In the genomic region with DNA sequence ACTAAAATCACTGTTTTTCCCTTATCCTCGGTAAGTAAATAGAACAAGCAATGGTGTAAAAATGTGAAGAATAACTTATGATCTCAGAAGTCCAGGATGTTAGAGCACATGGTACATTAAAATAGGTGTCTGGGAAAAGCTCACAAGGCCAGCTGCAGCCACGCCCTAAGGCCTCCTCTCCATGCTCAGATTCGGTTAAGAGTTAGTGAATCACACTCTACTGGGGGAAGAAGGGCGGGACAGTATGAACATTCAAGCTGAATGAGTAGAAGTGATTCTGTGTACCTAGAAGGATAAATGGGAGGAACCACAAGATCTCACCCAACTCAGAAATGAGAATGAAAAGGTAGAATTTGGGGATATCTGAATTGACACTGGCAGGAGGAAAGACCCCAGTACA, we compare ENCODE assay signal across 27 mouse cellular contexts. TPM values are rescaled to one million over a fixed set of nuclear protein-coding genes. Genes with fewer than 3 reads are reported as not detected.
DNase-seq lines count a peak whose midpoint lies in the region; ATAC-seq and TF ChIP-seq lines count a peak whose summit lies in the region.
"Had no signal": no experiment of that assay in that cellular context is flagged by ENCODE, and none has a peak within 500 bp of the region (broad histone marks: within the 10 kb centered on the region; RNA-seq: fewer than 3 reads in every experiment).

No protein-coding gene starts in this region.

- no peaks in the 10 kb centered on the region for H3K27me3 ChIP-seq in kidney, postnatal 0 days (ENCODE audit: insufficient read depth, low read length)
- no peaks in the 10 kb centered on the region for H3K27me3 ChIP-seq in stomach, postnatal 0 days (ENCODE audit: control insufficient read depth, insufficient read depth, low read length)
- H3K27me3 ChIP-seq in midbrain, embryonic 16.5 days (ENCODE audit: control insufficient read depth, insufficient read depth, low read depth, low read length), result no peaks in the 10 kb centered on the region
- H3K27me3 ChIP-seq: embryonic facial prominence, embryonic 15.5 days; hindbrain, embryonic 12.5 days; intestine, embryonic 15.5 days; limb, embryonic 13.5 days; liver, embryonic 12.5 days; megakaryocyte, embryonic 14.5 days; midbrain, embryonic 12.5 days had no signal

- no peaks in the 10 kb centered on the region for H3K9me3 ChIP-seq in kidney, postnatal 0 days (replicated peaks; ENCODE audit: low read length)
- H3K9me3 ChIP-seq in stomach, postnatal 0 days (ENCODE audit: control insufficient read depth, low read length), result no peaks in the 10 kb centered on the region
- no peaks in the 10 kb centered on the region for H3K9me3 ChIP-seq in midbrain, embryonic 16.5 days (replicated peaks; ENCODE audit: control insufficient read depth, low read length, poor library complexity, severe bottlenecking)
- H3K9me3 ChIP-seq: embryonic facial prominence, embryonic 10.5 days; embryonic facial prominence, embryonic 15.5 days; hindbrain, embryonic 12.5 days; intestine, embryonic 15.5 days; limb, embryonic 13.5 days; liver, embryonic 12.5 days; midbrain, embryonic 12.5 days had no signal

- 51% methylated on average over 4 of the region's 4 CpGs for WGBS in kidney, postnatal 0 days
- WGBS in stomach, postnatal 0 days, result 52% methylated on average over 4 of the region's 4 CpGs
- 79% methylated on average over 4 of the region's 4 CpGs for WGBS in midbrain, embryonic 16.5 days

- no peak overlapping the region for H3K9ac ChIP-seq in kidney, postnatal 0 days (ENCODE audit: low read depth, low read length)
- H3K9ac ChIP-seq in stomach, postnatal 0 days (ENCODE audit: low read length), result no peak overlapping the region
- no peak overlapping the region for H3K9ac ChIP-seq in midbrain, embryonic 16.5 days (ENCODE audit: low read depth, low read length)
- H3K9ac ChIP-seq: embryonic facial prominence, embryonic 15.5 days; hindbrain, embryonic 12.5 days; intestine, embryonic 15.5 days; limb, embryonic 13.5 days; liver, embryonic 12.5 days; liver, postnatal 0 days; midbrain, embryonic 12.5 days had no signal

- no peaks in the 10 kb centered on the region for H3K36me3 ChIP-seq in kidney, postnatal 0 days (ENCODE audit: insufficient read depth, low read length)
- no peaks in the 10 kb centered on the region for H3K36me3 ChIP-seq in stomach, postnatal 0 days (ENCODE audit: control insufficient read depth, insufficient read depth, low read length)
- H3K36me3 ChIP-seq in midbrain, embryonic 16.5 days (ENCODE audit: control insufficient read depth, insufficient read depth, low read length), result no peaks in the 10 kb centered on the region
- H3K36me3 ChIP-seq: embryonic facial prominence, embryonic 10.5 days; embryonic facial prominence, embryonic 15.5 days; hindbrain, embryonic 12.5 days; intestine, embryonic 15.5 days; limb, embryonic 13.5 days; liver, embryonic 12.5 days; midbrain, embryonic 12.5 days had no signal

- no peak for TF ChIP-seq CTCF in kidney, postnatal 0 days (IDR thresholded peaks at IDR 0.05; ENCODE audit: low read depth)
- TF ChIP-seq CTCF in stomach, postnatal 0 days (IDR thresholded peaks at IDR 0.05; ENCODE audit: low read depth), result no peak

- peak; percentile 59; the same call in 1 of the 2 replicates for ATAC-seq in kidney, postnatal 0 days (replicated peaks; ENCODE audit: low FRiP score, low read depth)
- ATAC-seq in stomach, postnatal 0 days (ENCODE audit: low FRiP score, low TSS enrichment), result peak; percentile 45; the same call in 1 of the 2 replicates
- no peak for ATAC-seq in midbrain, embryonic 16.5 days
- ATAC-seq: forebrain, embryonic 14.5 days; hindbrain, postnatal 0 days; intestine, embryonic 15.5 days; liver, embryonic 12.5 days; liver, postnatal 0 days had no signal

- no peak overlapping the region for H3K4me2 ChIP-seq in kidney, postnatal 0 days (ENCODE audit: low read length)
- H3K4me2 ChIP-seq in stomach, postnatal 0 days (replicated peaks; ENCODE audit: low read depth), result no peak overlapping the region
- no peak overlapping the region for H3K4me2 ChIP-seq in midbrain, embryonic 16.5 days (ENCODE audit: low read length)
- H3K4me2 ChIP-seq: embryonic facial prominence, embryonic 15.5 days; heart, embryonic 11.5 days; hindbrain, embryonic 12.5 days; intestine, embryonic 15.5 days; limb, embryonic 13.5 days; liver, embryonic 12.5 days; midbrain, embryonic 12.5 days had no signal

- no peak for TF ChIP-seq EP300 in stomach, postnatal 0 days (optimal IDR thresholded peaks at IDR 0.05)

- H3K4me1 ChIP-seq in kidney, postnatal 0 days (replicated peaks; ENCODE audit: insufficient read depth, low read length), result no peaks in the 10 kb centered on the region
- no peaks in the 10 kb centered on the region for H3K4me1 ChIP-seq in stomach, postnatal 0 days (replicated peaks; ENCODE audit: control insufficient read depth, insufficient read depth)
- H3K4me1 ChIP-seq in midbrain, embryonic 16.5 days (ENCODE audit: control insufficient read depth, insufficient read depth, low read length), result no peaks in the 10 kb centered on the region
- H3K4me1 ChIP-seq: embryonic facial prominence, embryonic 10.5 days; embryonic facial prominence, embryonic 15.5 days; hindbrain, embryonic 12.5 days; intestine, embryonic 15.5 days; limb, embryonic 13.5 days; liver, embryonic 12.5 days; megakaryocyte, embryonic 14.5 days; midbrain, embryonic 12.5 days had no signal

- H3K4me3 ChIP-seq in kidney, postnatal 0 days (replicated peaks; ENCODE audit: low read depth, low read length), result no peak overlapping the region
- no peak overlapping the region for H3K4me3 ChIP-seq in stomach, postnatal 0 days (ENCODE audit: low read depth, low read length)
- H3K4me3 ChIP-seq in midbrain, embryonic 16.5 days (ENCODE audit: low read depth, low read length), result no peak overlapping the region
- H3K4me3 ChIP-seq: embryonic facial prominence, embryonic 10.5 days; embryonic facial prominence, embryonic 15.5 days; hindbrain, embryonic 12.5 days; intestine, embryonic 15.5 days; limb, embryonic 13.5 days; liver, embryonic 12.5 days; megakaryocyte, embryonic 14.5 days; midbrain, embryonic 12.5 days had no signal

- peak; percentile 5 for DNase-seq in kidney, adult 18-20 months
- no peak for DNase-seq in kidney, adult 11 months
- DNase-seq in urinary bladder, postnatal 14 days (ENCODE audit: low spot score), result peak; percentile 7
- no peak for DNase-seq in urinary bladder, postnatal 4 days (ENCODE audit: low spot score in 2 of 2)
- DNase-seq in kidney, postnatal 0 days (ENCODE audit: low spot score), result no peak
- no peak for DNase-seq in stomach, postnatal 0 days (ENCODE audit: low spot score)
- DNase-seq in thymus, postnatal 10 days (ENCODE audit: low spot score in 2 of 2), result no peak
- DNase-seq: adrenal gland, adult 2 months; adrenal gland, postnatal 36 days; cerebellum, adult 2 months; gastrocnemius, postnatal 14 days; heart, postnatal 36 days; liver, postnatal 0 days; right cerebral cortex, postnatal 14 days; thymus, adult 2 months had no signal

- H3K27ac ChIP-seq in kidney, postnatal 0 days, result peak overlapping the region; percentile 55; the same call in 1 of the 2 replicates
- peak overlapping the region; percentile 45; the same call in 1 of the 2 replicates for H3K27ac ChIP-seq in stomach, postnatal 0 days (replicated peaks)
- H3K27ac ChIP-seq in midbrain, embryonic 16.5 days (ENCODE audit: low read length), result no peak overlapping the region
- H3K27ac ChIP-seq: embryonic facial prominence, embryonic 10.5 days; embryonic facial prominence, embryonic 15.5 days; hindbrain, embryonic 12.5 days; hindbrain, postnatal 0 days; intestine, embryonic 15.5 days; limb, embryonic 13.5 days; liver, embryonic 12.5 days; midbrain, embryonic 12.5 days had no signal

RNA-seq across cellular contexts. Expression of gene Cldn1, which starts 28.9 kb away (rescaled TPM):
- polyA plus RNA-seq in kidney, postnatal 0 days (2015; fragmentation: Nextera tagmentation; extraction: Ambion mirVana), result 36.0 and 38.0 TPM in 2 replicates
- 14.1 and 14.6 TPM in 2 replicates for polyA plus RNA-seq in stomach, postnatal 0 days (2015; fragmentation: Nextera tagmentation; extraction: Ambion mirVana)
- polyA plus RNA-seq in midbrain, embryonic 16.5 days (2015; fragmentation: Nextera tagmentation; extraction: Ambion mirVana), result 3.4 and 4.7 TPM in 2 replicates

Comparison
In these comparisons a context has a peak if more than half of its experiments do, and no peak if none do; other contexts are left out.
1. DNase-seq: peak in kidney, adult 18-20 months (single experiment) and urinary bladder, postnatal 14 days (single experiment); none in kidney, adult 11 months (single experiment), urinary bladder, postnatal 4 days (0 of 2), kidney, postnatal 0 days (single experiment), stomach, postnatal 0 days (single experiment) and thymus, postnatal 10 days (0 of 2).